In the genomic region with DNA sequence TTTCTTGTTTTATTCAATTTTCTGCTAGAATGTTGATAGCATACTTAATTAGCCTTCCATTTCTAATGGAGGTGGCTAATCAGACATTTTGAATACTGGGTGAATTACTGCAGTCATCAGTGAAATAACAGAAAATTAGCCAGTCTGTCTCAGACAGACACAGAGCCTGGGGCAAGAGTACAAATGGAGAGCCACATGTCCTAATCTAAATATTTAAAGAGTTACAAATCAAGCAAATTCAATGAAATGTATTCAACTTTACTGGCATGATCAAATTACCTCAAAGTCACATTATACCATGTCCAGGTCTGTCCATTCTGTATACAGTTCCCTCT, we compare ENCODE assay signal across 12 mouse cellular contexts.
"Had no signal": no experiment of that assay in that cellular context is flagged by ENCODE, and none has a peak within 500 bp of the region (broad histone marks: within the 10 kb centered on the region; RNA-seq: fewer than 3 reads in every experiment).

No protein-coding gene starts in this region.

- H3K4me1 ChIP-seq: limb, embryonic 13.5 days had no signal

- H3K9me3 ChIP-seq: limb, embryonic 13.5 days had no signal

- H3K27me3 ChIP-seq: limb, embryonic 13.5 days had no signal

- H3K4me2 ChIP-seq: limb, embryonic 13.5 days had no signal

- H3K36me3 ChIP-seq: limb, embryonic 13.5 days had no signal

- ATAC-seq: midbrain, embryonic 16.5 days had no signal

- DNase-seq: kidney, postnatal 10 days; kidney, postnatal 4 days; left cerebral cortex, postnatal 4 days; lung, adult 18-20 months; right cerebral cortex, adult 18-20 months; right cerebral cortex, postnatal 25 days; thymus, postnatal 4 days had no signal

- H3K9ac ChIP-seq: limb, embryonic 13.5 days; liver, embryonic 14.5 days had no signal

- H3K4me3 ChIP-seq: layer of hippocampus, adult 2 months; limb, embryonic 13.5 days had no signal

- H3K27ac ChIP-seq: layer of hippocampus, adult 2 months; limb, embryonic 13.5 days; liver, embryonic 14.5 days; stomach, postnatal 0 days had no signal
